Mouse (Mus musculus): ENCODE measurements around the gene Wdr20. TPM values are rescaled to one million over a fixed set of nuclear protein-coding genes. Genes with fewer than 3 reads are reported as not detected.
A peak's percentile ranks its signal among the peaks of the same experiment; 100 is the strongest.
"Not testable (repeated sequence)": the region's sequence is repeated elsewhere in the genome, so short reads cannot be mapped to it uniquely, and the experiment has no call there.

Gene Wdr20
- total RNA-seq (2015) (21.3 and 22.8 TPM in 2 replicates), total RNA-seq (2017) (27.1 and 36.2 TPM in 2 replicates)

- peak; percentile 95 for ATAC-seq (replicated peaks; ENCODE audit: poor library complexity)
Observed at GRCm38 (mm10) chr12:110737170-110738157, at the start of gene Wdr20. Gene Wdr20, plus strand, starts transcription at chr12:110737944.

GRCm38 (mm10) chr12:110688921-110689320, 48.8 kb upstream of the Wdr20 start:
- ATAC-seq (replicated peaks; ENCODE audit: poor library complexity) = not testable (repeated sequence)

GRCm38 (mm10) chr12:110689919-110690643, 47.7 kb upstream of the Wdr20 start:
- ATAC-seq (replicated peaks; ENCODE audit: poor library complexity) = peak; percentile 27

- not testable (repeated sequence) for ATAC-seq (replicated peaks; ENCODE audit: poor library complexity)
Observed at GRCm38 (mm10) chr12:110693378-110693777, 44.4 kb upstream of the Wdr20 start.

GRCm38 (mm10) chr12:110695676-110696171, 42.0 kb upstream of the Wdr20 start:
- ATAC-seq (replicated peaks; ENCODE audit: poor library complexity) = peak; percentile 24

- peak; percentile 53 for ATAC-seq (replicated peaks; ENCODE audit: poor library complexity)
Observed at GRCm38 (mm10) chr12:110696173-110696974, 41.4 kb upstream of the Wdr20 start.

- ATAC-seq (replicated peaks; ENCODE audit: poor library complexity) = no peak
Observed at GRCm38 (mm10) chr12:110696975-110697400, 40.8 kb upstream of the Wdr20 start.

GRCm38 (mm10) chr12:110697457-110697856, 40.3 kb upstream of the Wdr20 start:
- ATAC-seq (replicated peaks; ENCODE audit: poor library complexity) = no peak

- no peak for ATAC-seq (replicated peaks; ENCODE audit: poor library complexity)
Observed at GRCm38 (mm10) chr12:110698080-110698479, 39.7 kb upstream of the Wdr20 start.

- ATAC-seq (replicated peaks; ENCODE audit: poor library complexity) = peak; percentile 10
Observed at GRCm38 (mm10) chr12:110698523-110699170, 39.1 kb upstream of the Wdr20 start.

- ATAC-seq (replicated peaks; ENCODE audit: poor library complexity) = no peak
Observed at GRCm38 (mm10) chr12:110699171-110699547, 38.6 kb upstream of the Wdr20 start.

GRCm38 (mm10) chr12:110700730-110701129, 37.0 kb upstream of the Wdr20 start:
- no peak for ATAC-seq (replicated peaks; ENCODE audit: poor library complexity)

- ATAC-seq (replicated peaks; ENCODE audit: poor library complexity) = peak; percentile 31
Observed at GRCm38 (mm10) chr12:110701363-110701762, 36.4 kb upstream of the Wdr20 start.

- no peak for ATAC-seq (replicated peaks; ENCODE audit: poor library complexity)
Observed at GRCm38 (mm10) chr12:110702556-110702955, 35.2 kb upstream of the Wdr20 start, which contains the start of gene Hsp90aa1. Gene Hsp90aa1, minus strand, starts transcription at chr12:110702728.

- peak; percentile 37 for ATAC-seq (replicated peaks; ENCODE audit: poor library complexity)
Observed at GRCm38 (mm10) chr12:110703008-110703471, 34.7 kb upstream of the Wdr20 start.

GRCm38 (mm10) chr12:110703682-110704081, 34.1 kb upstream of the Wdr20 start:
- no peak for ATAC-seq (replicated peaks; ENCODE audit: poor library complexity)

GRCm38 (mm10) chr12:110705419-110705818, 32.3 kb upstream of the Wdr20 start:
- not testable (repeated sequence) for ATAC-seq (replicated peaks; ENCODE audit: poor library complexity)

GRCm38 (mm10) chr12:110706337-110707231, 31.2 kb upstream of the Wdr20 start:
- ATAC-seq (replicated peaks; ENCODE audit: poor library complexity) = peak; percentile 84

GRCm38 (mm10) chr12:110707451-110707850, 30.3 kb upstream of the Wdr20 start:
- ATAC-seq (replicated peaks; ENCODE audit: poor library complexity) = no peak

All from megakaryocyte progenitor cell, adult 5-6 weeks (primary cell).